Mouse (Mus musculus) erythroblast, embryonic 14.5 days (primary cell): ENCODE data around the gene Dedd.

Experiments
- GATA1 ChIP-seq: IDR thresholded peaks from 2 replicates; pipeline ENCODE4 v1.6.1; 2012; ENCODE audit warnings: low read length, inconsistent platforms, mixed read lengths
- TAL1 ChIP-seq: IDR thresholded peaks from 3 replicates; pipeline ENCODE4 v1.6.1; 2012; ENCODE audit warnings: low read length, inconsistent platforms, mixed read lengths

GRCm38 (mm10) chr1:171345225-171346094 is 16.5 kb downstream of the Dedd start, which contains the start of the genes Nit1 and Pfdn2:
- TF ChIP-seq TAL1, result no peak
- TF ChIP-seq GATA1, result no peak
